Mouse (Mus musculus) intestine, embryonic 16.5 days (tissue): ENCODE measurements around the gene Lactbl1. TPM values are rescaled to one million over a fixed set of nuclear protein-coding genes. Genes with fewer than 3 reads are reported as not detected.

Source experiments
- ATAC-seq: fragments of 200-750 bp; cut with Nextera tagmentation; 2 replicates; pipeline ENCODE4 v1.8.0; 2017; ENCODE audit warnings: moderate TSS enrichment, moderate library complexity
- H3K27ac ChIP-seq: fragments of 300-500 bp; sonication (generic); 2 replicates; pipeline ENCODE4 v1.5.1; 2014; ENCODE audit warnings: mild to moderate bottlenecking, low read length
- H3K27me3 ChIP-seq: fragments of 300-500 bp; sonication (generic); replicated peaks from 2 replicates; pipeline ENCODE4 v1.6.1; 2014; ENCODE audit warnings: low read length, control low read depth, mixed read lengths; ENCODE audit not compliant: control insufficient read depth, insufficient read depth
- H3K36me3 ChIP-seq: fragments of 300-500 bp; sonication (generic); 2 replicates; pipeline ENCODE4 v1.6.1; 2014; ENCODE audit warnings: low read length, control low read depth; ENCODE audit not compliant: control insufficient read depth, insufficient read depth
- H3K4me1 ChIP-seq: fragments of 300-500 bp; sonication (generic); 2 replicates; pipeline ENCODE4 v1.6.1; 2014; ENCODE audit warnings: low read length, control low read depth, mixed read lengths; ENCODE audit not compliant: control insufficient read depth, insufficient read depth
- H3K4me2 ChIP-seq: fragments of 300-500 bp; sonication (generic); 2 replicates; pipeline ENCODE4 v1.6.1; 2014; ENCODE audit warnings: low read depth, low read length, control low read depth
- H3K4me3 ChIP-seq: fragments of 300-500 bp; sonication (generic); 2 replicates; pipeline ENCODE4 v1.5.1; 2014; ENCODE audit warnings: mild to moderate bottlenecking, low read length
- H3K9ac ChIP-seq: fragments of 300-500 bp; sonication (generic); 2 replicates; pipeline ENCODE4 v1.6.1; 2014; ENCODE audit warnings: low read depth, low read length
- H3K9me3 ChIP-seq: fragments of 300-500 bp; sonication (generic); 2 replicates; pipeline ENCODE4 v1.6.1; 2016; ENCODE audit warnings: low read length, control low read depth; ENCODE audit not compliant: control insufficient read depth
- WGBS: fragments of 180-500 bp; shearing (Covaris S2); extraction: QIAGEN DNeasy Blood & Tissue Kit; methylation state at CpG from one replicate; pipeline ENCODE4 v1.1.7; 2014; 5-methylcytosine and 5-hydroxymethylcytosine counted together
- polyA plus RNA-seq: library from polyadenylated mRNA; unstranded; fragments of >200 nt; fragmentation: Nextera tagmentation; extraction: Ambion mirVana; gene quantifications from 2 replicates; pipeline ENCODE4 v1.2.1, GENCODE M21; 2015

Gene Lactbl1
- polyA plus RNA-seq, 1 experiment from 2014 or later, result not detected

- H3K27ac ChIP-seq, result no peak overlapping the region
- WGBS, result 63% methylated on average over 4 of the region's 4 CpGs
Observed at GRCm38 (mm10) chr4:136666002-136666401, 43.6 kb downstream of the Lactbl1 start.

GRCm38 (mm10) chr4:136667757-136668156 is 45.3 kb downstream of the Lactbl1 start:
- Histone ChIP-seq H3K27me3 (no peaks in the 10 kb centered on the region), H3K36me3 (0 out of 2 replicates have a peak, but pooled peaks cover 2% of the 10 kb centered on the region), H3K9ac (no peak overlapping the region), H3K4me1 (no peaks in the 10 kb centered on the region), H3K27ac (no peak overlapping the region), H3K9me3 (no peaks in the 10 kb centered on the region), H3K4me2 (no peak overlapping the region), H3K4me3 (no peak overlapping the region)
- ATAC-seq, result no peak
- WGBS, result 70% methylated on average over 10 of the region's 10 CpGs

More at GRCm38 (mm10) chr4:136666002-136666401, 43.6 kb downstream of the Lactbl1 start:
- ATAC-seq, result no peak
- Histone ChIP-seq H3K9ac (no peak overlapping the region), H3K4me2 (no peak overlapping the region), H3K36me3 (no peaks in the 10 kb centered on the region), H3K27me3 (no peaks in the 10 kb centered on the region), H3K4me1 (no peaks in the 10 kb centered on the region), H3K9me3 (no peaks in the 10 kb centered on the region), H3K4me3 (no peak overlapping the region)

- WGBS, result 86% methylated on average over 19 of the region's 19 CpGs
Observed at GRCm38 (mm10) chr4:136672335-136673090, 50.1 kb downstream of the Lactbl1 start.

GRCm38 (mm10) chr4:136675439-136675838 is 53.0 kb downstream of the Lactbl1 start:
- no peak overlapping the region for H3K4me2 ChIP-seq
- peaks cover 5% of the 10 kb centered on the region; the same call in 1 of the 2 replicates for H3K4me1 ChIP-seq
- no peak overlapping the region for H3K27ac ChIP-seq
- no peaks in the 10 kb centered on the region for H3K27me3 ChIP-seq
- H3K9me3 ChIP-seq, result no peaks in the 10 kb centered on the region
- ATAC-seq, result peak; percentile 61; the same call in 1 of the 2 replicates
- H3K4me3 ChIP-seq, result no peak overlapping the region
- 0 out of 2 replicates have a peak, but pooled peaks cover 5% of the 10 kb centered on the region for H3K36me3 ChIP-seq
- 84% methylated on average over 9 of the region's 9 CpGs for WGBS
- no peak overlapping the region for H3K9ac ChIP-seq

More at GRCm38 (mm10) chr4:136672335-136673090, 50.1 kb downstream of the Lactbl1 start:
- Histone ChIP-seq H3K36me3 (0 out of 2 replicates have a peak, but pooled peaks cover 5% of the 10 kb centered on the region), H3K4me1 (0 out of 2 replicates have a peak, but pooled peaks cover 2% of the 10 kb centered on the region), H3K9me3 (no peaks in the 10 kb centered on the region), H3K9ac (no peak overlapping the region), H3K4me3 (no peak overlapping the region), H3K27ac (no peak overlapping the region), H3K4me2 (no peak overlapping the region), H3K27me3 (no peaks in the 10 kb centered on the region)
- ATAC-seq, result no peak

- no peak overlapping the region for H3K4me3 ChIP-seq
- no peak overlapping the region for H3K4me2 ChIP-seq
- no peak overlapping the region for H3K9ac ChIP-seq
- WGBS, result 2% methylated on average over 3 of the region's 3 CpGs
- no peaks in the 10 kb centered on the region for H3K9me3 ChIP-seq
- H3K27ac ChIP-seq, result no peak overlapping the region
- ATAC-seq, result no peak
- peaks cover 5% of the 10 kb centered on the region; the same call in 1 of the 2 replicates for H3K4me1 ChIP-seq
- H3K36me3 ChIP-seq, result 0 out of 2 replicates have a peak, but pooled peaks cover 3% of the 10 kb centered on the region
- H3K27me3 ChIP-seq, result no peaks in the 10 kb centered on the region
Observed at GRCm38 (mm10) chr4:136678480-136678879, 56.1 kb downstream of the Lactbl1 start.

- peaks cover 5% of the 10 kb centered on the region; the same call in 1 of the 2 replicates for H3K4me1 ChIP-seq
- no peaks in the 10 kb centered on the region for H3K9me3 ChIP-seq
- no peaks in the 10 kb centered on the region for H3K36me3 ChIP-seq
- H3K27ac ChIP-seq, result no peak overlapping the region
- 59% methylated on average over 8 of the region's 8 CpGs for WGBS
- no peak overlapping the region for H3K4me3 ChIP-seq
- H3K4me2 ChIP-seq, result no peak overlapping the region
- no peaks in the 10 kb centered on the region for H3K27me3 ChIP-seq
- no peak for ATAC-seq
- no peak overlapping the region for H3K9ac ChIP-seq
Observed at GRCm38 (mm10) chr4:136679221-136679620, 56.8 kb downstream of the Lactbl1 start.

- no peaks in the 10 kb centered on the region for H3K9me3 ChIP-seq
- H3K27ac ChIP-seq, result no peak overlapping the region
- no peaks in the 10 kb centered on the region for H3K27me3 ChIP-seq
- no peak overlapping the region for H3K4me2 ChIP-seq
- H3K36me3 ChIP-seq, result no peaks in the 10 kb centered on the region
- H3K9ac ChIP-seq, result no peak overlapping the region
- ATAC-seq, result no peak
- no peak overlapping the region for H3K4me3 ChIP-seq
- peaks cover 7% of the 10 kb centered on the region for H3K4me1 ChIP-seq
- 77% methylated on average over 14 of the region's 14 CpGs for WGBS
Observed at GRCm38 (mm10) chr4:136680641-136681040, 58.2 kb downstream of the Lactbl1 start.

- Histone ChIP-seq H3K4me1 (peaks cover 6% of the 10 kb centered on the region), H3K27ac (no peak overlapping the region), H3K9ac (no peak overlapping the region), H3K27me3 (no peaks in the 10 kb centered on the region), H3K36me3 (no peaks in the 10 kb centered on the region), H3K9me3 (no peaks in the 10 kb centered on the region), H3K4me3 (no peak overlapping the region), H3K4me2 (no peak overlapping the region)
- no peak for ATAC-seq
- WGBS, result 72% methylated on average over 6 of the region's 6 CpGs
Observed at GRCm38 (mm10) chr4:136684485-136684884, 62.1 kb downstream of the Lactbl1 start.

GRCm38 (mm10) chr4:136685431-136685869 is 63.0 kb downstream of the Lactbl1 start:
- Histone ChIP-seq H3K9me3 (no peaks in the 10 kb centered on the region), H3K27ac (no peak overlapping the region), H3K4me1 (peaks cover 6% of the 10 kb centered on the region), H3K9ac (0 out of 2 replicates have a peak overlapping the region, but pooled peaks have one; percentile 25), H3K27me3 (no peaks in the 10 kb centered on the region), H3K4me2 (no peak overlapping the region), H3K4me3 (no peak overlapping the region), H3K36me3 (no peaks in the 10 kb centered on the region)
- no peak for ATAC-seq
- WGBS, result 58% methylated on average over 10 of the region's 10 CpGs
